Mouse (Mus musculus): ENCODE data around the gene Ppp1r3g. TPM values are rescaled to one million over a fixed set of nuclear protein-coding genes. Genes with fewer than 3 reads are reported as not detected.

The Ppp1r3g gene
- polyA plus RNA-seq, 1 experiment from 2014 or later: 0.05 TPM

- 18% methylated on average over 14 of the region's 14 CpGs for WGBS
- H3K4me2 ChIP-seq (replicated peaks; ENCODE audit: low read depth): no peak overlapping the region
- no peaks in the 10 kb centered on the region for H3K36me3 ChIP-seq (ENCODE audit: control insufficient read depth, insufficient read depth, low read length)
- no peaks in the 10 kb centered on the region for H3K4me1 ChIP-seq (replicated peaks; ENCODE audit: control insufficient read depth, insufficient read depth)
- H3K9me3 ChIP-seq (ENCODE audit: control insufficient read depth, low read length): no peaks in the 10 kb centered on the region; the same call in 1 of the 2 replicates
- no peak overlapping the region for H3K9ac ChIP-seq (ENCODE audit: low read length)
- H3K27me3 ChIP-seq (ENCODE audit: control insufficient read depth, insufficient read depth, low read length): no peaks in the 10 kb centered on the region
- 0 out of 2 replicates have a peak, but pooled peaks have one; percentile 54 for ATAC-seq (ENCODE audit: low FRiP score, low TSS enrichment)
- TF ChIP-seq CTCF (IDR thresholded peaks at IDR 0.05; ENCODE audit: low read depth) (peak; percentile 95), EP300 (optimal IDR thresholded peaks at IDR 0.05) (no peak)
- H3K27ac ChIP-seq (replicated peaks): no peak overlapping the region
- DNase-seq (ENCODE audit: low spot score): peak; percentile 73
- H3K4me3 ChIP-seq (ENCODE audit: low read depth, low read length): no peak overlapping the region
Observed at GRCm38 (mm10) chr13:35947354-35948000, 11.2 kb upstream of the Ppp1r3g start.

GRCm38 (mm10) chr13:35949814-35950455, 8.7 kb upstream of the Ppp1r3g start:
- DNase-seq (ENCODE audit: low spot score): no peak
- H3K4me1 ChIP-seq (replicated peaks; ENCODE audit: control insufficient read depth, insufficient read depth): no peaks in the 10 kb centered on the region
- H3K9ac ChIP-seq (ENCODE audit: low read length): no peak overlapping the region
- peak; percentile 21; the same call in 1 of the 2 replicates for ATAC-seq (ENCODE audit: low FRiP score, low TSS enrichment)
- no peak overlapping the region for H3K27ac ChIP-seq (replicated peaks)
- no peaks in the 10 kb centered on the region; the same call in 1 of the 2 replicates for H3K9me3 ChIP-seq (ENCODE audit: control insufficient read depth, low read length)
- H3K4me3 ChIP-seq (ENCODE audit: low read depth, low read length): no peak overlapping the region
- WGBS: 62% methylated on average over 17 of the region's 17 CpGs
- H3K36me3 ChIP-seq (ENCODE audit: control insufficient read depth, insufficient read depth, low read length): no peaks in the 10 kb centered on the region
- H3K27me3 ChIP-seq (ENCODE audit: control insufficient read depth, insufficient read depth, low read length): no peaks in the 10 kb centered on the region
- TF ChIP-seq CTCF (IDR thresholded peaks at IDR 0.05; ENCODE audit: low read depth) (no peak), EP300 (optimal IDR thresholded peaks at IDR 0.05) (no peak)
- H3K4me2 ChIP-seq (replicated peaks; ENCODE audit: low read depth): no peak overlapping the region

- no peak for TF ChIP-seq EP300 (optimal IDR thresholded peaks at IDR 0.05)
- no peak for TF ChIP-seq CTCF (IDR thresholded peaks at IDR 0.05; ENCODE audit: low read depth)
- no peak for ATAC-seq (ENCODE audit: low FRiP score, low TSS enrichment)
- 55% methylated on average over 12 of the region's 12 CpGs for WGBS
Observed at GRCm38 (mm10) chr13:35959391-35960067, 890 bp downstream of the Ppp1r3g start.

GRCm38 (mm10) chr13:35963583-35963982, 4.9 kb downstream of the Ppp1r3g start:
- H3K4me3 ChIP-seq (ENCODE audit: low read depth, low read length): no peak overlapping the region
- ATAC-seq (ENCODE audit: low FRiP score, low TSS enrichment) (no peak), DNase-seq (ENCODE audit: low spot score) (no peak)
- H3K36me3 ChIP-seq (ENCODE audit: control insufficient read depth, insufficient read depth, low read length): no peaks in the 10 kb centered on the region
- H3K9ac ChIP-seq (ENCODE audit: low read length): no peak overlapping the region
- no peaks in the 10 kb centered on the region for H3K9me3 ChIP-seq (ENCODE audit: control insufficient read depth, low read length)
- TF ChIP-seq EP300 (optimal IDR thresholded peaks at IDR 0.05) (no peak), CTCF (IDR thresholded peaks at IDR 0.05; ENCODE audit: low read depth) (no peak)
- 81% methylated on average over 4 of the region's 4 CpGs for WGBS
- no peaks in the 10 kb centered on the region for H3K27me3 ChIP-seq (ENCODE audit: control insufficient read depth, insufficient read depth, low read length)
- no peak overlapping the region for H3K27ac ChIP-seq (replicated peaks)
- H3K4me1 ChIP-seq (replicated peaks; ENCODE audit: control insufficient read depth, insufficient read depth): no peaks in the 10 kb centered on the region
- H3K4me2 ChIP-seq (replicated peaks; ENCODE audit: low read depth): no peak overlapping the region

More at GRCm38 (mm10) chr13:35959391-35960067, 890 bp downstream of the Ppp1r3g start:
- H3K36me3 ChIP-seq (ENCODE audit: control insufficient read depth, insufficient read depth, low read length): no peaks in the 10 kb centered on the region
- no peaks in the 10 kb centered on the region for H3K9me3 ChIP-seq (ENCODE audit: control insufficient read depth, low read length)
- no peaks in the 10 kb centered on the region for H3K27me3 ChIP-seq (ENCODE audit: control insufficient read depth, insufficient read depth, low read length)
- no peak overlapping the region for H3K27ac ChIP-seq (replicated peaks)
- no peaks in the 10 kb centered on the region for H3K4me1 ChIP-seq (replicated peaks; ENCODE audit: control insufficient read depth, insufficient read depth)
- DNase-seq (ENCODE audit: low spot score): no peak
- H3K9ac ChIP-seq (ENCODE audit: low read length): no peak overlapping the region
- H3K4me2 ChIP-seq (replicated peaks; ENCODE audit: low read depth): no peak overlapping the region
- H3K4me3 ChIP-seq (ENCODE audit: low read depth, low read length): no peak overlapping the region

- TF ChIP-seq CTCF (IDR thresholded peaks at IDR 0.05; ENCODE audit: low read depth) (no peak), EP300 (optimal IDR thresholded peaks at IDR 0.05) (no peak)
- Histone ChIP-seq H3K4me3 (ENCODE audit: low read depth, low read length) (peak overlapping the region; percentile 58), H3K27me3 (ENCODE audit: control insufficient read depth, insufficient read depth, low read length) (no peaks in the 10 kb centered on the region), H3K27ac (replicated peaks) (no peak overlapping the region), H3K9me3 (ENCODE audit: control insufficient read depth, low read length) (no peaks in the 10 kb centered on the region), H3K9ac (ENCODE audit: low read length) (no peak overlapping the region), H3K36me3 (ENCODE audit: control insufficient read depth, insufficient read depth, low read length) (no peaks in the 10 kb centered on the region), H3K4me2 (replicated peaks; ENCODE audit: low read depth) (peak overlapping the region; percentile 100), H3K4me1 (replicated peaks; ENCODE audit: control insufficient read depth, insufficient read depth) (peaks cover 5% of the 10 kb centered on the region; the same call in 1 of the 2 replicates)
- DNase-seq (ENCODE audit: low spot score) (no peak), ATAC-seq (ENCODE audit: low FRiP score, low TSS enrichment) (peak; percentile 40; the same call in 1 of the 2 replicates)
- 8% methylated on average over 15 of the region's 15 CpGs for WGBS
Observed at GRCm38 (mm10) chr13:35967690-35968089, 9.1 kb downstream of the Ppp1r3g start.

All from stomach, postnatal 0 days (tissue).